Mouse (Mus musculus): ENCODE measurements at regions not wholly inside any gene's neighbourhood (a gene's known extent, or its start where the extent isn't known, plus 50 kb on each side); places are given as distances from the start of the nearest gene placed in this dataset.

DNA sequence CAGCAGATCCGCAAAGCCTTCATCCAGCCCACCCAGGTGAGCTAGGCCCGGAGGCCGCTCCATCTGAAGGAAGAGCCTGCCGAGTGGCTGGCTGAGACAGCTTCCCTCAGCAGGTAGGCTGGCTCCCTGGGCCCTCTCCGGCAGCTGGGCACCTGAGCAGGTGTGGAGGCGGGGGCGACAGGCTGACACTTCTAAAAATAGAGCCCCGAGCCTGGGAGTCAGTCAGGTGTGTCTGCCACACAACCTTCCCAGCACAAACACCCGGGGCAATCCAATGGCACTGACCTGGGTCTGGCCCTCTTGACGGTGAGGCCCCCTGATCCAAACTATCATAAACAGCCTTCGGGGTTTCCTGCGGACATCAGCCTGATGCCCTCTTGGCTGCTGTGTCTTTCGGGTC, 58.5 kb downstream of the Zfp36l2 start:
- DNase-seq = no peak
- intact Hi-C loops (cut with DNase I; ENCODE audit: low total_unique reads) = no loop called here

DNA sequence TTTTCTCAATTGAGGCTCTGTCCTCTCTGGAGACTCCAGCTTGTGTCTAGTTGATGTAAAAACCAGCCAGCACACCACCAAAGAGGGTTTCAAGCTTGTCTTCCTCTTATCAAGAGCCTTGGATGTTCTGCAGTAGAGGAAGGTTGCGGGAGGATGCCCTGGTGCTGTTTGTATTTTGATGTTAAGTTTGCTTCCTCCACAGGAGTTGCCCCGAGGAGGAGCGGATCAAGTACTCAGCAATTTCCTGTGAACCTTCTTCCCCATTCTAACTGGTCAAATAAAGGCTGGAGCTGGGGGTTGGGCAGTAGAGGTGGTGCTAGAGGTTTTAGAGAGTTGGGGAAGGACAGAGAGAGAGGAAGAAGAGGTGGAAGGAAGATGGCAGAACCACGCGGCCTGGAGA, 59.5 kb downstream of the Zfp36l2 start:
- no peak for DNase-seq
- intact Hi-C loops (cut with DNase I; ENCODE audit: low total_unique reads) = no loop called here

DNA sequence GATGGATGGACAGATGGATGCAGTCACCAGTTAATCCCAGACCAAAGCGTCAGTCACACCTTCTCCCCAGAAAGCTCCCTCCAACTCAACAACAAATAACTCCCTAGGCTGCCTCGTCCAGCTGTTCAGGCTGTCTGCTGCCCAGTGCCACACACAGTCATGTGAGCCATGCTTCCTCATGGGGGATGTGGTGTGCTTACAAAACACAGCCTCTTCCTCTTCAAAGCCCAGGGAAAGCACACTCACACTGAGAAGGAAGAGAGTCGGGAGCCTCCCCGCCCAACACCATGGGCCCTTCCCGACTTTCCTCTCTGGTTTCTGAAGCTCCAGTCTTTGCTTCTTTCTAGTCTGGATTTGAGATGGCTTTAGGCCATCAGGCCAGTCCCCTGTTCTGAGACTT, 61.6 kb downstream of the Zfp36l2 start:
- no peak for DNase-seq
- intact Hi-C loops (cut with DNase I; ENCODE audit: low total_unique reads) = no loop called here

DNA sequence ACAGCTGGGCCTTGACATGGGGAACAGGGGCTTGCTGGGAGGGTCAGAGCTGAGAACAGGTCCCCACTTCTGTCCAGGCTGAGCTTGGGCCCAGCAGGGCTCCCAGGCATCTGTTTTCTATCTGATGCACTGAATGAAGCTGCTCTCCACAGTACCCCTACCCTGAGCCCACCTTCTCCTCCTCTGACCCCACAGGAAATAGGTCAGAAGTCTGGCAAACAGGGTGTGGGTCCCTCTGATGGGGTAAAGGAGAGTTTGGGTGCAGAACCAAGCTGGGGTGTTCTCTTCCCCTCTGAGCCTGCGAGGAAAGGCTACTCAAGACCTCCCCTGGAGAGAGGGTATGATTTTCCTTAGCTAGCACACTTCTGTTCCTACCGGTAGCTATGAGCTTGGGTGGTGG, 64.6 kb downstream of the Zfp36l2 start:
- no peak for DNase-seq
- intact Hi-C loops (cut with DNase I; ENCODE audit: low total_unique reads) = no loop called here

DNA sequence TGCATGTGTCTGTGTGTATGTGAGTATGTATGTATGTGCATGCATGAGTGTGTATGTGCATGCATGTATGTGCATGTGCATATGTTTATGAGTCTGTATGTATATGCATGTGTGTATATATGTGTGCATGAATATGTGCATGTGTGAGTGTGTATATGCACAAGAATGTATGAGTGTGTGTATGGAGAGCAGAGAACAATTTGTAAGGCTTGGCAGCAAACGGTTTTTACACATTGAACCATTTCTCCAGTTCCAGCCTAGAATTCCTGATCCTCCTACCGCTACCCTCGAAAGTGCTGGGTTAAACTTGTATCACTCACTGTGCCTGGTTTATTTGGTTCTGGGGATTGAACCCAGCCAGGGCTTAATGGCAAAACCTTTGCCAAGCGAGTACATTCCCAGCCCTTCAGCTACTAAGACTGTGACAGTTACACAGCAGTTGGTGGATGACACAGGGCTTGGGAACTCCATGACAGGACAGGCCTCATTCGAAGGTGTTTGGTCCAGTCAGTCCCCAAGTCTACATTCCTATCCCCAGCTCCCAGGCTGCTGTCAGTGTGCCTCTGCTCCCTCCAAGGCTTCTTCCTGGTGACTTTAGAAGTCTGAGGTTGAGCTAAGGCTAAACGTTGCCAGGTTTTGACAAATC, 65.1 kb downstream of the Zfp36l2 start:
- intact Hi-C loops (cut with DNase I; ENCODE audit: low total_unique reads) = no loop called here

DNA sequence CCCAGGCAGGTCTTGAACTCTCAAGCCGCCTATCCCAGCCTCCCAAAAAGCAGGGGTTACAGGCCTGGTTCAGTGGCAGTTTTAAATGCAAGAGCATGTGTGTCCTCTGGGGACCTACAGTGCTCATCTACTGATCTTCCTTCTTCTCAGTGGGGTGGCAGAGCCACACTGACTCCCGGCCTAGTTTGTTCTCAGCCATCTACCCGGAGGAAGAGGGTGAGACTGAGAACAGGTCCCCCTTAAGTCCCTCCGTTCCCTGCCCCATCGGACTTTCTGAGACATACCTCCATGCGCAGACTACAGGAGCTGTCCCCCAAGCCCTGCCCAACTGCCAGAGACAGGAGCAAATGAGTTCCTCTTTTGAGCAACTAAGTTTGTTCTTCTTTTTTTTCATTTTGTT, 66.5 kb downstream of the Zfp36l2 start:
- intact Hi-C loops (cut with DNase I; ENCODE audit: low total_unique reads) = no loop called here

More for the DNA sequence above, 65.1 kb downstream of the Zfp36l2 start:
- no peak for DNase-seq

DNA sequence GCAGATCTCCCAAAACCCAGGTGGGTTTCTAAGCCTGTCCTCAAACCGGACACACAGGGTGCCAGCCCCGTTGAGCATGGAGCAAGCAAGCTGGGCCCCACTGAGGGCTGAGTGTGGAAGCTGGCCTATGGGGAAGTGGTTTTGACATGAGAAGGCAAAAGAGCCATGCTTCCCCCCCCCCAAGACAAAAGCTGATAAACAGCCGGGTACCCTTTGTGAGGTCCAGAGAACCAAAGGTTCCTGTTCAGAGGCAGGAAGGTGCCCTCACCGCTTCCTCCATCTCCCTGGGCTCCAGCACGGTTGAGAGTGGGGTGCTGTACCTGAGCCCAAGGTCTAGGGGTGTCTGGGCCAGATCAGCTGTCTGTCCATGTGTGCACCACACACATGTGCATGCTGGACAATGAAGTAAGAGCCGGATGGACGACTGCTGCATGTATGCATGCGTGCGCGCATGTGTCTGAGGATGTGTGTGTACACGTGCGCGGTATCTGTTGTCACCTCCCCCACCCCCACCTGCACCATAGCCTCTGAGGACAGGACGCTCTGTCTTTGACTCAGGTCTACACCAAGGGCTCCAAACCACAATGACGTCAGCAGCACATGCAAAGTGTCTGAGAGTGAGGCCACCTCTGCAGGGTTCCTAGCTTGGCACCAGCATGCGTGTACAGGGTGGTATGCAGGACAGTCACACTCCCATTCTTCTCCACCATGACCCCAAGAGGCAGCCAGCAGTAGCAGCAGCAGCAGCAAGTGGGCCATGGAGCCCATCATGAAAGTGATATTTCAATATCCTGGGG, 68.3 kb downstream of the Zfp36l2 start:
- DNase-seq = no peak
- intact Hi-C loops (cut with DNase I; ENCODE audit: low total_unique reads) = loop anchor here (5.0 to 10.0 kb wide), 2 partner anchors 58 to 265 kb away; no protein-coding TSS in a partner anchor

More for the DNA sequence above, 66.5 kb downstream of the Zfp36l2 start:
- no peak for DNase-seq

DNA sequence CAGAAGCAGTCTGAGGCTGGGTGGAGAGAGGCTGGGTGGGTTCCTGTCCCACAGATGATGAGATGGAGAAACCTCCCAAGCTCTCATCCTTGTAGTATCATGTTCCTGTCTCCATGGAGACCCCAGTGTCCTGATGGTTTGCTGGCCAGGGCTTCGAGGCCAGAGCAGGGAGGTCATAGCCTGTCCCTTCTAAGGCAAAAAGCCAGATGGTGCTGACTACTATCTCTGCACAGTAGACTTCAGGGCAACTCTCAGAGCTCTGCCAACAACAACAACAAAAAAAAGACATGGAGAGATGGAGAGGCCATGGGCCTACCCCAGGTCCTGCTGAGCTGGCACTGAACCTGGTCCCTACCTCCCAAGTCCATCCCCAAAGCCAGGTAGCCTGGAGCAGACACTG, 69.0 kb downstream of the Zfp36l2 start:
- DNase-seq = no peak
- intact Hi-C loops (cut with DNase I; ENCODE audit: low total_unique reads) = loop anchor here (5.0 to 10.0 kb wide), 2 partner anchors 59 to 266 kb away; no protein-coding TSS in a partner anchor

DNA sequence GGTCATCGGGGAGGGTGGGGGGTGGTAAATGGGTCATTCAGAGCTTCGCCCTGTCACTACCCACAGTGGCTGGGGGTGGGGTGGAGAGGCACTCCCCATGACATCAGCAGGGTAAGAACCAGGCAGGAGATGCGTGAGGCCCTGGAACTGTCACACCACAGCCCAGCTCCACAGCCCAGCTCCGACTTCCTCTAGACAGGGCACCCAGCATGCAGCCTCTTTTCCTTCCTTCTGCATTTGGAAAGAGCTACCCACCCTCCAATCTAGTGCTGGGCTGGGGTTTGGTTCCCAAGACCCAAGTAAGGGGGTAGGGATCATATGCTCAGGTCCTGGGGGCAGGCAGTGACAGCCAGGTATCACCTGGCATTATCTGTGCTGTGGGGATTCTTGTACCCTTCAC, 69.5 kb downstream of the Zfp36l2 start:
- DNase-seq = no peak
- intact Hi-C loops (cut with DNase I; ENCODE audit: low total_unique reads) = loop anchor here (5.0 to 10.0 kb wide), 2 partner anchors 59 to 267 kb away; no protein-coding TSS in a partner anchor

DNA sequence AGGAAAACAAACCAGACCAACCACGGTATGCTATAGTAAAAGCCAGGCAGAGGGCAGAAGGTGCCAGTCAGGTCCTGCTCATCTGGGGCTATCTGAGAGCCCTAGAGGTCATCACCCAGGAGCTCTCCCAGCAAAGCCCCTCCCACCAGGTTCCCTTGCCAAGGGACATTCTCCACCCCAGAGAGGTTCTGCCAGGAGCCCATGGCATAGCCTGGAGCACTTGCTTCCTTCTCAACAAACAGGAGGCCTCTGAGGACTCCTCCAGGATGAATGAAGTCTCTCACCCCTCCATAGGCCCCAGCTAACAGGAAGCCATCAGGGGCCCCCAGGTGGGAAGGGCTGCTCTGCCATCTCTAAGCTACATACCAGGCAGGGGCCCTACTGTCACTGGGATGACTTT, 70.0 kb downstream of the Zfp36l2 start:
- no peak for DNase-seq
- intact Hi-C loops (cut with DNase I; ENCODE audit: low total_unique reads) = loop anchor here (5.0 to 10.0 kb wide), 2 partner anchors 60 to 267 kb away; no protein-coding TSS in a partner anchor

DNA sequence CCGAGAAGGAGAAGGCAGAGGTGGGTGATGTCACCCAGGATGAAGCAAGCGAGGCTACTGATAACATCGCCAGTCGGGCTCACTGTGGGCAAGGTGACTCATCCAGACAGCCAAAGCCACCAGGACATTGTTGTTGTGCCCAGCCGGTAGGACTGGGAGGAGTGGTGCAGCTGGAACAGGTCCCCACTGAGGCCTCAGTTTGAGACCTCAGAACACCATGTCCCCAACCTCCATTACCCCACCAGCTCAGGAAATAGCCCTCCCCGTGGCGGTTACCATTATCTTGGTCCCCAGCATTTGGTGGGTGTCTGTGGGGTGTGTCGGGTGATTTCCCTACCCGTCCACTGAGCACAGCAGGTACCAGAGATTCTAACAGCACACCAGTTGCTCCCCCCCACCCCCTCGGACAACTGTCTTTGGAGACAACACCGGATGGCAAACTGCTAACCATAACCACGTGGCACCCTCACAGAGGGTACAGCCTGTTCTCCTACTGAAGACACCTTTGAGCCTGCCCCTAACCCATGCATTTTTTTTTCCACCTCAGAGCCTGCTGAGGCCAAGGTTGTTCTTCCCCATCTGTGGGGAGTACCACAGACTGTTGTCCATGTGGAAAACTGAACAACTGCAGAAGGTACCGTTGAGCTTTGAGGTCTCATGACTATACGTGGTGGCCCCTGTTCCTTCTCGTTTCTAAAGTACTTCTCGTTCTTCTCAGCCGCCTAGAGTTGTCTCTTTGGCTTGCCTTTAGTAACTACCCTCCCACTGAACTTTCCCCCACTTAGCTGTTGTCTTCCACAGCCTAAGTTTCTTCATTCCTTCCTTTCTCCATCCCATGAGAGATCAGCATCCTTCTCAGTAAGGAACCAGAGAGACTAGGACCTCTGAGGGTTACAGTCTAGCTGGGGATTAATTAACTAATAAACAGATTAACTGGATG, 71.1 kb downstream of the Zfp36l2 start:
- DNase-seq = no peak
- intact Hi-C loops (cut with DNase I; ENCODE audit: low total_unique reads) = loop anchor here (5.0 to 10.0 kb wide), 2 partner anchors 61 to 268 kb away; no protein-coding TSS in a partner anchor

DNA sequence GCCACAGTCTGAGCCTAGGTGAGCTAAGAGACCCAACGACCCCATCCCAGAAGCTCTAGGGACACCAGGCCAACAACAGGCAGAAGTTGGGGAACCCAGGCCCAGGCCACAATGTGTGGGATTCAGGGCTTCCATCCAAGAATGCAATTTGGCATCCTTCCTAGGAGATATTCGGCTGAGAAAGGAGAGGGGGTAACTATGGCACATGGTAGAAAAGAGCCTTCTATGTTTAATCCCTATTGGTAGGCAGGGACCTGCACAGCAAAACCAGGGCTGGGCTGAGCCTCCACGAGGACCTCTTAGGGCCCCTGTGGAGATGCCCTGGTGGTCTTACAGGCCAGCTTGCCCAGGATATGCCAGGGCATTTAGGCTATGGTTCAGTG, 71.8 kb downstream of the Zfp36l2 start:
- DNase-seq = no peak
- intact Hi-C loops (cut with DNase I; ENCODE audit: low total_unique reads) = loop anchor here (5.0 to 10.0 kb wide), 2 partner anchors 61 to 269 kb away; no protein-coding TSS in a partner anchor

DNA sequence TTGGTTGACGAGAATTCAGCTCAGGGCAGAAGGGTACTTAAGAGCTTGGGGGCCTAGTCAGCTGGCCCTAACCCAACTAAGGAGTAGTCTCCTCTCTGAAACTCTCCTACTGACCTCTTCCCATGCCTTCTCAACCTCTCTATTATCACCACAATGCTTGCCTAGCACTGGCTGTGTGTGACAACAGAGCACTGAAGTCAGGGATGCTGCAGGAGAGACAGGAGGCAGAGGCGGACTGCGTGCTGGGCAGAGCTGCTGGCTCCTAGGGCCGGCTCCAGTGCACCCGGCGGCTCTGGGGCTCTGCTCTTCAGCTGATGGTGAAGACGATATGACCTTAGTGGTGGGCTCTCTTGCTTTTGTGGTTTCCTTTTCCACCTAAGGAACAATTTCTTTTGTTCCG, 72.6 kb downstream of the Zfp36l2 start:
- DNase-seq = no peak
- intact Hi-C loops (cut with DNase I; ENCODE audit: low total_unique reads) = loop anchor here (5.0 to 10.0 kb wide), 2 partner anchors 62 to 270 kb away; no protein-coding TSS in a partner anchor

DNA sequence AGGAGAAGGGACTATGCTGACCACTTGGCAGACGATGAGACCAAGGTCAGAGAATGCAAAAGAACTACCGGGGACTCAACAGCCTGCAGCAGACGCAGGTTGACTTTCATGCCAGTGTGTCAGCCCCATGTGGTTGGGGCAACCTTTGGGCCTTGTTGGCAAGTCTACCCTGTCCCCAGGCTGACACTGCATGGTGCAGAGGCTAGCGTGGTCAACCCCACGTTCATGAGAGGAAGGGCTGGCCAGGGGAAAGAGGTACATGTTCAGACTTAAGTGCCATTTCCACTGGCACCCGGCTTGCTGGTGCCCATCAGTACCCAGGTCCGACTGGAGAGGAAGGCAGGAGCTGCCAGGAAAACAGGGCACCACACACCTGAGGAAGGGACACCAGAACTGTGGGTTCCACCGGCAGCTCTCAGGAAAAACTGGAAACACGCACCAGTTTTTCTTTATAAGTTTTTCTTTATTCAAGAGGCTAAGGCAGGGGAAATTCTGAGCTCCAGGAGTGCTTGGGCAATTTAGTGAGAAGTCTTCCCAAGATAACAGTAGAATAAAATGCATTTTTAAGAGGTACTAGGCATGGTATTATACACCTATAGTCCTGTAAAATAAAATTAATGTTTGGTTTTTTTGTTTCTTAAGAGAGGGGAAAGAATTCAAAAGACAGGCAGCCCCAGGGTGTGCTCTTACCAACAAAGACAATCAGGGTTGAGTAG, 73.3 kb downstream of the Zfp36l2 start:
- intact Hi-C loops (cut with DNase I; ENCODE audit: low total_unique reads) = loop anchor here (5.0 to 10.0 kb wide), 2 partner anchors 212 to 270 kb away; no protein-coding TSS in a partner anchor
- DNase-seq = no peak

DNA sequence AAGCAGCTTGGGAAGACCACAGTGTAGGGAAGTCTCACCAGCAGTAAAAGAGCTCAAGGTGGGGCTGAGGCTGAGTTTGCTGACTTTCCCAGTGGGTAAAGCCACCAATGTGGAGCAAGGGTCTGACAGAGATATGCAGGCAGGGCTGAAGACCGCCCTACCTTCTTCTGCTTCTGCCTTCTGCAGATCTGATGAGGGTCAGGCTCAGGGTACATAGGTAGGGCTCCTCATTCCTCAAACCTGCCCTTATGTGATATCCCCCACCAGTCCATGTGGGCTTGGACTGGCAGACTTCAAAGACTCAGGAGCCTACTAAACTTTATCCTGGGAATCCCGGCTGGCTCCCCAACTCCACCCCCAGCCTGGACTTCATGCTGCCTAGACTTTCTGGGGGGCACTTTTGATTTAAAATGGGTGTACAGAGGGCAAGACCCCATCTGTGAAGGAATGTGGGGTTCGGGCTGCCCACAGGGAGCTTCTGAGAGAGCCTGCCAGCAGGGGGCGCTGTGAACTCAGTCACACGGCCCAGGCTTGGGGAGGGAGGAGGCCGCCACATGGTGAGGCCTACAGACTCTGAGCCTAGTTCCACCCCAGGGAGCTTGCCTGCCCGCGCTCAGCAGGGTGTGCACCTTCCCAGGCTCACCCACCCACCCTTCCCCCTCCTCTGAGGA, 74.0 kb downstream of the Zfp36l2 start:
- intact Hi-C loops (cut with DNase I; ENCODE audit: low total_unique reads) = loop anchor here (5.0 to 10.0 kb wide), 2 partner anchors 211 to 271 kb away; no protein-coding TSS in a partner anchor
- peak; percentile 91 for DNase-seq

DNA sequence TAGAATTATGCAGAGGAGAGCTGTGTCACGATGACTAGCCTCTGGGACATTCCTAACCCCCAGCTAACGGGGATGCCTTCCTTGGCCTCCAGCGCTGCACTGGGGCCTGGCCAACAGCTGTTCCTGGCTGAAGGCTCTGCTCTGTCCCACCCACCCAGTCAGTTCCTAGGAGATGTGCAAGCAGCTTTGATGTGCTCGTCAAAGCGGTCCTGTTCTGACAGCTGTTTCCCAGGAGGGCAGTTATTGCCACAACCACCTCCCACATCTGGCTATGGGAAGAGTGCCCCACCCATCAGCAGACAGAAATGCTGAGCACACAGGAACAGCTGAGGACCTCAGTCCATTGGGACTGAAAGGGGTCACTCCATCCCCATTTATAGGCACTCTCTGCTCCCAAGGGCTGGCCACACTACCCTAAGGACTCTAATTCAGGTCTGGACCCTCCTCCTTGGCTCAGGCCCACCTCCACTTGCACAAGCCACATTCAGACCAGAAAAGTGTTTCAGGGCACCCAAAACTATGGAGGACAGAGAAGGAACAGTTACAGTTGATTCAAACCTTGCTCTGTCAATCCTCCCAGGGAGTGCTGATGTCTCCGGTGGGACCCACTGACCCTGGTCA, 75.2 kb downstream of the Zfp36l2 start:
- intact Hi-C loops (cut with DNase I; ENCODE audit: low total_unique reads) = loop anchor here (5.0 to 10.0 kb wide), 2 partner anchors 210 to 272 kb away; no protein-coding TSS in a partner anchor
- DNase-seq = peak; percentile 85

DNA sequence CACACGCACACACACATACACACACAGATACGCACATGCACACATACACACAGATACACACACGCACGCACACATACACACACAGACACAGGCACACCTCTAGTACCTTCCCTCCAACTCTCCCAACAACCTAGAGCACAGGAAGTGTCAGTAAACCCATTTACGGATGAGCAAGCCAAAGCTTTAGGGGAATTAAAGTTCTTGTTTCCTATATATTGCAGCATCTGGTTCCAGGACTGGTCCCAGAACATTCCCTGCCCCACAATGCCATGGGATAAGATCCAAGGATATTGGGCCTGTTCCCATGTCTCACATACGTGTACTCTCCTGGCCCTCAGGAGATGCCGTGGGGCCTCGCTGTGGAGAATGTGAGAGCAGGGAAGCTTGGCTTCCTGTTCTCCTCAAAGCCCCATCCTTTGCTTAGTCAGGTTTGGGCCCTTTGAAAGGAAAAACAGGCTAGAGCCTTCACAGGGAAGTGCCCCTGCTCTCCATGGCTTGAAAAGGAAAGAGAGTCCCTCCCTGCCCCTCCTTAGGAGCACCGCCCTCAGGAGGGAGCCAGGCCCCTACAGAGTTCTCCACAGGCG, 75.9 kb downstream of the Zfp36l2 start:
- intact Hi-C loops (cut with DNase I; ENCODE audit: low total_unique reads) = loop anchor here (5.0 to 10.0 kb wide), 2 partner anchors 210 to 273 kb away; no protein-coding TSS in a partner anchor
- DNase-seq = no peak

Data from gastrocnemius, postnatal 14 days (tissue).